Mouse (Mus musculus) lung, adult 2 months (tissue): Measurements from ENCODE around the gene Vps37c.

Source experiments
- CTCF ChIP-seq: fragments of 200-500 bp; IDR thresholded peaks from 2 replicates; pipeline ENCODE4 v1.5.1; 2011; ENCODE audit warnings: mild to moderate bottlenecking, low read length, control low read depth; ENCODE audit not compliant: insufficient read depth
- POLR2A ChIP-seq: fragments of 200-500 bp; IDR thresholded peaks from 2 replicates; pipeline ENCODE4 v1.6.1; 2011; ENCODE audit warnings: low read depth, mild to moderate bottlenecking, control low read depth, low read length, borderline replicate concordance; ENCODE audit errors: extremely low read depth

DNA sequence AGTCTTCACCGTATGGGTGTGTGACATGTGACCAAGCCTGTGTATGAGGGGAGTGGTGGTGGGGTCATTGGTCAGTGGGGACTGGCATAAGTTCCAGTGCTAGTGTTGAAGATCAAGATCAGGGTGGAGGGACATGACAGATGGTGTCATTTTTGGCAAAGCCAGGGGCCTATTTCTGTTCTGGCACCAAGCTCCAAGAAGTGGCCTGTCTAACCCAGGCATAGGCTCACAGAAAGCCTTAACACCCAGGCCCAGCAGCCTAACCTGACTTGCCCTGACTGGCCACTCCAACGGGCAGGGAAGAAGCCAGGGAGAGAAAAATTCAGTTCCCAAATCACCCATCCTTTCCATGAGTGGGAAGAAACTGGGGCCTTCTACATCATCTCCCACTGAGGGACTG lies 69.0 kb downstream of the Vps37c start:
- no peak for TF ChIP-seq POLR2A
- TF ChIP-seq CTCF, result no peak
